Mouse (Mus musculus) midbrain, postnatal 0 days (tissue): ENCODE results near the gene Phf7. TPM values are rescaled to one million over a fixed set of nuclear protein-coding genes. Genes with fewer than 3 reads are reported as not detected.
A peak's percentile ranks its signal among the peaks of the same experiment; 100 is the strongest.

Source experiments
- ATAC-seq: fragments of 200-750 bp; cut with Nextera tagmentation; 2 replicates; pipeline ENCODE4 v1.8.0; 2017; ENCODE audit warnings: moderate number of reproducible peaks, mild to moderate bottlenecking, moderate TSS enrichment, moderate library complexity; ENCODE audit not compliant: low FRiP score
- DNase-seq: peaks from one replicate; pipeline ENCODE4 v3.0.0-alpha.2; 2015; ENCODE audit warnings: low spot score
- H3K27ac ChIP-seq: fragments of 300-500 bp; sonication (generic); 2 replicates; pipeline ENCODE4 v1.5.1; 2014; ENCODE audit warnings: low read depth, mild to moderate bottlenecking, low read length, mixed read lengths
- H3K27me3 ChIP-seq: fragments of 300-500 bp; sonication (generic); 2 replicates; pipeline ENCODE4 v1.6.1; 2014; ENCODE audit warnings: low read length, control low read depth, mixed read lengths; ENCODE audit not compliant: insufficient read depth
- H3K36me3 ChIP-seq: fragments of 300-500 bp; sonication (generic); 2 replicates; pipeline ENCODE4 v1.6.1; 2014; ENCODE audit warnings: low read length, control low read depth, mixed read lengths; ENCODE audit not compliant: insufficient read depth
- H3K4me1 ChIP-seq: fragments of 300-500 bp; sonication (generic); 2 replicates; pipeline ENCODE4 v1.6.1; 2014; ENCODE audit warnings: mild to moderate bottlenecking, control low read depth, antibody characterized with exemption, low read length, mixed read lengths; ENCODE audit not compliant: insufficient read depth
- H3K4me2 ChIP-seq: fragments of 300-500 bp; sonication (generic); 2 replicates; pipeline ENCODE4 v1.6.1; 2014; ENCODE audit warnings: low read depth, mild to moderate bottlenecking, low read length, mixed read lengths; ENCODE audit not compliant: poor library complexity, severe bottlenecking
- H3K4me3 ChIP-seq: fragments of 300-500 bp; sonication (generic); 2 replicates; pipeline ENCODE4 v1.5.1; 2014; ENCODE audit warnings: low read depth, mild to moderate bottlenecking, low read length, moderate library complexity
- H3K9ac ChIP-seq: fragments of 300-500 bp; sonication (generic); replicated peaks from 2 replicates; pipeline ENCODE4 v1.6.1; 2014; ENCODE audit warnings: mild to moderate bottlenecking, low read length, moderate library complexity, mixed read lengths; ENCODE audit not compliant: poor library complexity, severe bottlenecking
- H3K9me3 ChIP-seq: fragments of 300-500 bp; sonication (generic); 2 replicates; pipeline ENCODE4 v1.6.1; 2016; ENCODE audit warnings: low read length, control low read depth
- CTCF ChIP-seq: IDR thresholded peaks from 2 replicates; pipeline ENCODE4 v1.5.1; 2016; ENCODE audit warnings: antibody characterized with exemption, mild to moderate bottlenecking
- WGBS: fragments of 180-500 bp; shearing (Covaris S2); extraction: QIAGEN DNeasy Blood & Tissue Kit; methylation state at CpG from one replicate; pipeline ENCODE4 v1.1.7; 2014; 5-methylcytosine and 5-hydroxymethylcytosine counted together
- polyA plus RNA-seq: library from polyadenylated mRNA; unstranded; fragments of >200 nt; fragmentation: Nextera tagmentation; extraction: Ambion mirVana; gene quantifications from 2 replicates; pipeline ENCODE4 v1.2.1, GENCODE M21; 2015
- total RNA-seq: library from RNA; depleted of rRNA; stranded (reverse); fragments of >200 nt; gene quantifications from 2 replicates; pipeline ENCODE4 v1.2.3, GENCODE M21; 2014

Phf7 gene
- total and polyA plus RNA-seq, 2 experiments from 2014 or later: 4.4 to 8.7 TPM

- Histone ChIP-seq H3K27me3 (no peaks in the 10 kb centered on the region), H3K4me1 (no peaks in the 10 kb centered on the region), H3K36me3 (0 out of 2 replicates have a peak, but pooled peaks cover 3% of the 10 kb centered on the region), H3K9me3 (no peaks in the 10 kb centered on the region), H3K4me2 (no peak overlapping the region), H3K9ac (no peak overlapping the region), H3K4me3 (no peak overlapping the region), H3K27ac (no peak overlapping the region)
- peak; percentile 95 for TF ChIP-seq CTCF
- 20% methylated on average over 11 of the region's 11 CpGs for WGBS
- ATAC-seq: peak; percentile 56; the same call in 1 of the 2 replicates
- DNase-seq: peak; percentile 78
Observed at GRCm38 (mm10) chr14:31233996-31234591, 17.0 kb downstream of the Phf7 start.

DNA sequence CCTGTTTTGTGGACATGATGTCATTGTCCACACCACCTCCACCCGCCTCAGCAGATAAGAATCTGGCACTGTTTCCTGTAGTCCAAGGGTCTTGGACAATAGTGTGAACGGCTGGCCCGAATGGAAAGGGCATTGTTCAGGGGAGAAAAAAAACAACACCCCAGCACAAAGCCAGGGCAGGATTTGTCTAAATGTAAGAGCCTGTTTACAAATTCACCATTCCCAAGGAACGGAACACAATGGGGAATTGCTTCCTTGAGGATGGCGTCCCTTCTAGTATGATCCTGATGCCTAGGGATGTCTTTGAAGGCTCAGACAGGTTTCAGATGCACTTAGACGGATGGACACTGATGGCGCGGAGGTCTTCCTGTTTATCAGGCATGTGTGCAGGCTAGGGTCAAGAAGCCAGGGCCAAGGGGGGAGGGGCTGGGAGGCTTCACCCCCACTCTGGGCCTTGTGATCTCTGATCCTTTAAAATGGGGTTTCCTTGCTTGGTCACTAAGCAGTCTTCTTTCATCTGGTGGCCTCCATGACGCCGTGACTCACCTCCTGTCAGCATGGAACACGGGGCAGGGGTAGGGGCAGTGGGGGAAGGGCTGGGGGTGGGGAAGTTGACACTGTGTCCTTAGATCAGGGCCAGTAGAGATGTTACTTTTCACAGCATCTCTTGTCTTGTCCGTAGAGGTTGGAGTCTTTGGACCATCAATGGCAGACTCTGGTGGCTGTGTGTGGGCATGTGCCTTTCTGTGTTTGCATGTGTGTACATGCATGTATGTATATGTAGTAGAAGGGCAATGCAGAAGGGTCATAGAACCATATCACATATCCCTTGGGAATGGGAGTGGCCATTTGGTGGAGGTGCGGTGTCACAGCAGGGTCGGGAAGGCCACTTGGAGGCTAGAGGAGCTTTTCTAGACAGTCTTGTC is 17.8 kb downstream of the Phf7 start:
- no peaks in the 10 kb centered on the region for H3K27me3 ChIP-seq
- ATAC-seq: peak; percentile 23; the same call in 1 of the 2 replicates
- no peak for DNase-seq
- TF ChIP-seq CTCF: no peak
- H3K4me3 ChIP-seq: no peak overlapping the region
- no peak overlapping the region for H3K27ac ChIP-seq
- H3K9ac ChIP-seq: no peak overlapping the region
- 88% methylated on average over 14 of the region's 14 CpGs for WGBS
- no peaks in the 10 kb centered on the region for H3K9me3 ChIP-seq
- H3K4me2 ChIP-seq: no peak overlapping the region
- H3K4me1 ChIP-seq: no peaks in the 10 kb centered on the region
- H3K36me3 ChIP-seq: no peaks in the 10 kb centered on the region

- ATAC-seq (no peak), DNase-seq (no peak)
- Histone ChIP-seq H3K4me3 (no peak overlapping the region), H3K36me3 (no peaks in the 10 kb centered on the region), H3K4me2 (no peak overlapping the region), H3K9ac (no peak overlapping the region), H3K27ac (no peak overlapping the region), H3K9me3 (no peaks in the 10 kb centered on the region), H3K4me1 (no peaks in the 10 kb centered on the region), H3K27me3 (no peaks in the 10 kb centered on the region)
- TF ChIP-seq CTCF: no peak
- 79% methylated on average over 13 of the region's 13 CpGs for WGBS
Observed at GRCm38 (mm10) chr14:31232404-31233069, 18.6 kb downstream of the Phf7 start.

GRCm38 (mm10) chr14:31230442-31230841 is 20.7 kb downstream of the Phf7 start:
- DNase-seq (no peak), ATAC-seq (no peak)
- Histone ChIP-seq H3K27me3 (no peaks in the 10 kb centered on the region), H3K9me3 (no peaks in the 10 kb centered on the region), H3K4me2 (no peak overlapping the region), H3K9ac (no peak overlapping the region), H3K27ac (no peak overlapping the region), H3K4me1 (no peaks in the 10 kb centered on the region), H3K4me3 (no peak overlapping the region), H3K36me3 (no peaks in the 10 kb centered on the region)
- TF ChIP-seq CTCF: no peak
- WGBS: 73% methylated on average over 8 of the region's 8 CpGs

GRCm38 (mm10) chr14:31228234-31228633 is 22.9 kb downstream of the Phf7 start:
- no peak overlapping the region for H3K9ac ChIP-seq
- H3K4me3 ChIP-seq: no peak overlapping the region
- no peak for DNase-seq
- no peaks in the 10 kb centered on the region for H3K9me3 ChIP-seq
- H3K4me1 ChIP-seq: no peaks in the 10 kb centered on the region
- 78% methylated on average over 6 of the region's 6 CpGs for WGBS
- no peaks in the 10 kb centered on the region for H3K36me3 ChIP-seq
- TF ChIP-seq CTCF: no peak
- H3K27me3 ChIP-seq: no peaks in the 10 kb centered on the region
- no peak for ATAC-seq
- no peak overlapping the region for H3K27ac ChIP-seq
- H3K4me2 ChIP-seq: no peak overlapping the region
